Mouse (Mus musculus) spleen, postnatal 36 days (tissue): ENCODE measurements around the gene Dnajb5.

Experiments
- DNase-seq, 2 experiments: peaks; one replicate each; pipeline ENCODE4 v3.0.0; 2022; ENCODE audit warnings: low spot score in 2 of 2, mixed read lengths in 1 of 2

Gene Dnajb5

GRCm38 (mm10) chr4:42944185-42944584 lies 5.4 kb upstream of the Dnajb5 start:
- DNase-seq, result no peak

DNA sequence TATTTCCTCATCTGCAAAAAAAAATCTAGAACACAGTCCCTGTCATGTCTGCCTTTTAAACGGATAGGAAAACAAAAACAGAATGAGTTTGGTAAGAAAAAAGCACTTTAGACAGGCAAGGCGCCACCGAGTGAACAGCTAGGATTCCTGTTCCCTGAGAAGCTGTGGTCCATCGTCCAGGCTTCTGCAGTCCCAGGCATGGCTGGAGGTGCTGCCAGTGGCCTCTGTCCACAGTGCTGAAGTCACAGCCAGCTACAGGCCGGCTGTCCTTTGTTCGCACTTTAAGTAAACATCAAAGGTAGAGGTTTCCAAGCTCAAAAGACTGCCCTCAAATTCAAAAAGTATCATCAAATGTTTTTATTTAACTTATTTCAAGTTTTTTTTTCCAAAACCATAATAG lies 4.6 kb upstream of the Dnajb5 start:
- no peak for DNase-seq

GRCm38 (mm10) chr4:42945445-42945844 lies 4.2 kb upstream of the Dnajb5 start:
- DNase-seq, result no peak

DNA sequence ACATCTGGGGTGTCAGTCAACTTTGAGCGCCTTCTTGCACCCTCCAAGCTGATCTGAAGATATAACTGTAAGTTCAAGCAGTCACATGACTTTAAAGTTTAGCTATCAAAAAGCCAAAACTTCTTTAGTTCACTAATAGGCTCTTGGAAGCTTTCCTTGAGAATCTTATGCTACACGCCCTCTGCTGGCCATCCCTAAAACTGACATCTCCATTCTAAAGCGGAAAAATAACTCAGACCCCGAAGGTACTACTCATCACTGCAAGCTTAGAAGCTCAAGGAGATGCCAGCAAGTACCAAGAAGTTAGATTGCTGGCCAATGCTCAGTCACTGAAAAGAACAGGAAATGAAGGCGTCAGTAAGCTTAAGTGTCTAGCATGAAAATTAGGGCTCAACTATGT lies 3.7 kb upstream of the Dnajb5 start:
- DNase-seq, result no peak

- DNase-seq, result no peak
These were observed 2.8 kb upstream of the Dnajb5 start for GRCm38 (mm10) chr4:42946733-42947290.

- DNase-seq, result no peak
These were observed 1.1 kb upstream of the Dnajb5 start for GRCm38 (mm10) chr4:42948527-42948926.

- DNase-seq, result no peak
These were observed 451 bp upstream of the Dnajb5 start for GRCm38 (mm10) chr4:42949051-42949675.

- DNase-seq, result peak; percentile 88 to 90
These were observed 498 bp downstream of the Dnajb5 start for GRCm38 (mm10) chr4:42950065-42950558.

GRCm38 (mm10) chr4:42951206-42952195 lies 1.9 kb downstream of the Dnajb5 start:
- no peak for DNase-seq

DNA sequence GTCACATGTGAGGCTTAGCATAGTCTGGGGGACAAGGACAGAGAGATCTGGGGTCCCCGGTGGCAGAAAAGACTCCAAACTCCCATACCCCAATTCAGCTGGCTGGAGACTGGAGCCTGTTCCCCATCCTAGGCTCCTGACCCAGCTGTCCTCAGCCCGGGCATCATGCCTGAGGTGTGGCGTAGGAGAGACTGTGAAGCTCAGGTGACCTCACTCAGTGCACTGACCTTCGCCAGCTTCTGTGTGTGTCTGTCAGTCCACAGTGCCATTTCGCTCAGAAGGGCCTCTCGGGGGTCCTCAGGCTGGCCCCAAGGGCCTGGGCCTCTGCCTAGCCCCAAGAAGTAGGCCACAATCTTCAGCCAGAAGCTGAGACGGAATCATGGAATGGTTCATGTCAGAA lies 2.9 kb downstream of the Dnajb5 start:
- no peak for DNase-seq

- DNase-seq, result no peak
These were observed 4.0 kb downstream of the Dnajb5 start for GRCm38 (mm10) chr4:42953435-42954094.

DNA sequence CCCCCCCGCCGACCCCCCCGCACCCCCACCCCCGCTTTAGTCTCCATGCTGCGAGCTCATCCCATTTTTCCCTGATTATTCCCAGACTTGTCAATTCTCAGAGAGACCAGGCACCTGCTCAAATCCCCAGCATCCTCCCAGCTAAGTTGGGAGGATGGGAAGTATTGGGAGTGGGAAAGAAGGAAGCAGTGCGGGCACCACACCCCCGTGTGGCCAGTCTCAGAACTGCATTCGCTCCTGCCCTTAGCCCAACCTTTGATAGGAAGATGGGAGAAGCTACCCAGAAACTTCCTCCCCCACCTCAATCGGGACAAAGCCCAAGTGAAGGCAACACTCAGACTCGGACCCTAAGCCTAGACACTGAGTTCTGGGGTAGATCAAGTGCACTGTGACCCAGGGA lies 4.7 kb downstream of the Dnajb5 start:
- DNase-seq, result peak in 1 of 2 experiments; percentile 17

GRCm38 (mm10) chr4:42955200-42955599 lies 5.6 kb downstream of the Dnajb5 start:
- no peak for DNase-seq

DNA sequence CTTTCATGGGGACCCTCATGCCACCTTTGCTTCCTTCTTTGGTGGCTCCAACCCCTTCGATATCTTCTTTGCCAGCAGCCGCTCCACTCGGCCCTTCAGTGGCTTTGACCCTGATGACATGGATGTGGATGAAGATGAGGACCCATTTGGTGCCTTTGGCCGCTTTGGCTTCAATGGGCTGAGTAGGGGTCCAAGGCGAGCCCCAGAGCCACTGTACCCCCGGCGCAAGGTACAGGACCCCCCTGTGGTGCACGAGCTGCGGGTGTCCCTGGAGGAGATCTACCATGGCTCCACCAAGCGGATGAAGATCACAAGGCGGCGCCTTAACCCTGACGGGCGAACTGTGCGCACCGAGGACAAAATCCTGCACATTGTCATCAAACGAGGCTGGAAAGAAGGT lies 7.0 kb downstream of the Dnajb5 start:
- DNase-seq, result no peak

GRCm38 (mm10) chr4:42957306-42957705 lies 7.7 kb downstream of the Dnajb5 start:
- no peak for DNase-seq

DNA sequence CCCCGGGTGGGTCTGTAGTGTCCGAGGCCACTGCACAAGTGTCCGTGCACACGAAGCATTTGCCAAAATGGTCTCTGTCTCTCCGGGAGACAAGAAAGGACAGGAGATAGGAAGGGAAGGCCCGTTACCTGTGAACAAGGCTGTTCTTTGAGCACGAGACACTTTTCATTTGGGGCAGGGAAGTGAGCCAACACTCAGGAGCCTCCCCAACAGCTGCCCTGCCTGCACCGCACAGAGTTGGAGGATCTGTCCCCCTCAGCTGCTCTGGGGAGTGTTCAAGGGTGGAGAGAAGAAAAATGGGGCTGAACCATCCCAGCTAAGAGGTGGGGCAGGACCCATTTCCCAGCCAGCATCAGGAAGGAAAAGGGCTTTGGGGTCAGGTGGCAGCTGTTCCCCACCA lies 8.4 kb downstream of the Dnajb5 start:
- no peak for DNase-seq

DNA sequence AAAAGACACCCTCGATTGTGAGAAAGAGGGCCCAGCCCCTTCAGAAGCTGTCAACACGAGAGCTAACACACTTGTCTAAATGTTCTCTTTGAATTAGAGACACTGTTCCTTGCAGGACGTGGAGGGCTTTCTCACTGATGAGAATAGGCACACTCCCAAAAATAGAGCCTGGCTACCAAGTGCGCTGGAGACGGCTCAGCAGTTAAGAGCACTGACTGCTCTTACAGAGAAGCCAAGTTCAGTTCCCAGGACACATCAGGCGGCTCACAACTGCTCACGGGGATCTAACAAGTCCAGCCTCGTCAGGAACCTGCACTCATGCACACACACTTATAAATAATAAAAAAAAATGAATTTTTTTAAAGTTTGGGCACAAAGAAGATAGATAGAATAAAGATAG lies 9.3 kb downstream of the Dnajb5 start:
- DNase-seq, result no peak

DNA sequence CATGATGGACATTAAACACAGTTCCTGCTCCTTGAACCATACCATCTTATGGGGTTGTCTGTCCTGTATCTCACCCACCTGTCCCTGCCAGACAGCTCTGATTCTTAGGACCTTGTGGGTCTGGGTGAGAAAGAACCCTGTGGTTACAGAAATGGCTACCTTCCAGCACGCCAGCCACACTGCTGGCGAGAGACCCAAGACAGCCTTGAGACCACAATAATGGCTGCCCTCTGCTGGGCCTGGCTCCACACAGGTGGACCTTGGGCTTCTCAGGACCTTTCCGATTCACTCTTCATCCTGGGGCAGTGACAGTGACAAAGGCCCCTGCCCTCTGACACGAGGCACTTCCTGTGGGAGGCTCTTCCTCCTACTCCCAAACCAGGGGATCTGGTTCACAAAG lies 9.8 kb downstream of the Dnajb5 start:
- DNase-seq, result no peak

- peak; percentile 31 to 53 for DNase-seq
These were observed 12.0 kb downstream of the Dnajb5 start for GRCm38 (mm10) chr4:42961592-42961991.

GRCm38 (mm10) chr4:42963480-42963879 lies 13.9 kb downstream of the Dnajb5 start:
- no peak for DNase-seq

DNA sequence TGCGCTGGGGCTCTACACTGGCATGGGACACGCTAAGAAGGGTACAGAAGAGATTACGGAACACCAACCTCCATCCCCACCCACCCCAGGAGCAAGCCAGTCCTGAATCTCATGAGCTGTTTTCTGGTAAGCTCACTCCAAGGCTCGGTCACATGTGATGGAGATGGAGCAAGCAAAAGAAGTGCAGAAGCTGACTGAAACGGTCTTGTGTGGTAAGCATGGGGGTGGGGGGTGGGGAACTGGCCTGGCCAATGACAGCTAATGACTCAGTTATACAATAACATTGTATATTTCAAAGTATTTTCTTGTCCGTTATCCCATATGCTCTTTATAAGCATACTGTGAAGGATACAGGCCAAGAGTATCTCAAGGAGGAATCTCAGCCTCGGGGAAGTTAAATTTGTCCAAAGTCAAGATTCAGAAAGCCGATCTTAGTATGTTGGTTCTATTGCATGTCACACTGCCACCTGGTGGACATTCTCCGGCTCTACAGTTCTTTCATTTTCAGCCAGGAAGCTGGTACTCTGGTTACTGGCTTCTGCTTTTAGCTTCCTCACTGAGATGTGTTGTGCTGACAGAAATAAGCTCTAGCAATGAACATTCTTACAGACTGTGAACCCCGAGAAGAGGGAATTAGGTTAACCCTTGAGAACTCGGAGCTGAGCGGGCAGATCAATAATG lies 15.6 kb downstream of the Dnajb5 start:
- DNase-seq, result peak; percentile 43 to 62
